Mouse (Mus musculus): ENCODE data around the gene Gchfr. TPM values are rescaled to one million over a fixed set of nuclear protein-coding genes. Genes with fewer than 3 reads are reported as not detected.

The Gchfr gene
- polyA plus RNA-seq, 1 experiment, result 55.8 TPM

DNA sequence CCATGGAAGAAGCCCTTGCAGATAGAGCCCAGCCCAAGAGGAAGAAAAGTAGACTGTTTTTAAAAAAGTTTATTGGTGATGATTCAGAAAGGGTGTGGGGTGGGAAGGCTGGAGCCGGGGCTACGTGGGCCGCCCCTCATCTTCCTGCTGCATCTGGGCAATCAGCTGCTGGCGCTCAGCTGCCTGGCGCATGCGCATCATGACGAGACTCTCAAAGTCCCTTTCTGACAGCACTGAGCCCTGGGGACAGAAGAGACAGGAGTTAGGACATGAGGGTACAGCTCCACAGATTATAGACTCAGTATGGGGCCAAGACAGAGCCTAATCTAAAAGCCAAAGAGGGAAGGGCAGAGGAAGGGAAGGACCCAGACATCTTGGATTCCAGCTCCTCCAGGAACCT, 4.9 kb downstream of the Gchfr start:
- WGBS, result 70% methylated on average over 7 of the region's 7 CpGs
- no peak for DNase-seq (ENCODE audit: low read depth, low spot score)

- 16% methylated on average over 13 of the region's 13 CpGs for WGBS
- peak; percentile 38 for DNase-seq (ENCODE audit: low read depth, low spot score)
Observed at GRCm38 (mm10) chr2:119172862-119173576, 5.4 kb downstream of the Gchfr start.

DNA sequence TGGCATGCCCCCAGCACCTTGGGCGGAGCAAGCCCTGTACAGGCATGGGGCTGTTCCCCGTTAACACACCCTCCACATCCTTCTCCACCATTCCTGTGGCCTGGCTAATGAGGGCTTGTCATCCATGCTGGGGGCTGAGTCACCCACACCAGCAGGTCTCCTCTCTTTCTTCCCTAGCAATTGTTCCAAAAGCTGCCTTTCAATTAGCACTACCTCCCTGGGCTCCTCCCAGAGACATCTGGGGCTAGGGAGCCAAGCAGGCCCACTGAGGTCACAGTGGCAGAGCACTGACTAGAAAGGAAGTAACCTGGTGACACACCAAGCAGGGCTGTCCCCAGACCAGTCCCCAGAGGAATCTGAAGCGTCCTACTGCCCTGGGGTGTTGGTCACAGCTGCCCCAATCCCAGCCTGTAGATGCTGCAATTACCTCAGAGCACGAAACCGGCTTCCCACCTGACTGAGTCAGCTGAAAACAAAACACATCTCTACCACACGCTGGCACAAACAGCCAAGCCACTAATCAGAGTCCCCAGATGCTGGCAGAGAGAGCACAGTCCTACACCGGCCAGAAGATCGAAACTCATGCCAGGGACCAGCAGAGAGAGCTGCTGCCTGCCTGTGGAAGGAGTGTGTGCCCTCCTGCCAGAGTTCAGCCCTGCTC, 6.5 kb downstream of the Gchfr start, which contains the start of gene Gm14137:
Gene Gm14137 (plus strand): TSS at position 519 of the 661 bp plus-strand sequence.
- WGBS, result 55% methylated on average over 8 of the region's 8 CpGs
- no peak for DNase-seq (ENCODE audit: low read depth, low spot score)

- 87% methylated on average over 14 of the region's 14 CpGs for WGBS
Observed at GRCm38 (mm10) chr2:119174866-119175265, 7.3 kb downstream of the Gchfr start.

DNA sequence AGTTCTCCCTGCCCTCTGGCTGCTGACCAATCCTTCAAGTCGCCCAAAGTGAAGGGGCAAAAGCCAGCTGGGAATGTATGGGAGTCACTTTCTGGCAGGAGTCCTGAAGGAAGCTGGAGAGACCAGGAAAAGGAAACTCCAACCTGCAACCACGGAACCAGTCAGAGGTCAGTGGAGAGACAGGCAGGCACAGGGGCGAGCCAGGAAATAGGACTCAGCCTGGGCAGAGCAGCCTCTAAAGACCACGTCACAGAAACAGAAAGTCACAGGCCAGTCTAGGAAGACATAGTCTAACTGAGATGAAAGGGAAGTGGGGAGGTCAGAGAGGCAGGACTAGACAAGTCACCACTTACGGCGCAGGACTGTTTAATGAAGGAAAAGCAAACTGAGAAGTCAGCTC, 8.0 kb downstream of the Gchfr start:
- peak; percentile 39 for DNase-seq (ENCODE audit: low read depth, low spot score)
- WGBS, result 33% methylated on average over 6 of the region's 6 CpGs

More at GRCm38 (mm10) chr2:119174866-119175265, 7.3 kb downstream of the Gchfr start:
- no peak for DNase-seq (ENCODE audit: low read depth, low spot score)

DNA sequence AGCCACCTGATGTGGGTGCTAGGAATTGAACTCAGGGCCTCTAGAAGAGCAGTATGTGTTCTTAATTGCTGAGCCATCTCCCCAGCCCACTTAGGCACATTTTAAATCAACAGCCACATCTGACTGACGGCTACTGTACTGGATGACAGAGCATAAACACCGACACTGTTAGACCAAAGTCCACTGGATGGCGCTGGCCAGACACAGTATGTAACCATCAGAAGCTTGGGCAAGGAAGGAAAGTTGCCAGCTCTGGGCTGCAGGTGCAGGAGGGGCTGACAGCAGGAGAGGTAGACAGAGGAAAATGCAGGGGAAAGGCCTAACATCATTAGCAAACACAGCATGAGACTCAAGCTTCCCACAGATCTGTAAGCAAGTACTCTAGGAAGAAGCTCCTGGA, 9.2 kb downstream of the Gchfr start:
- DNase-seq (ENCODE audit: low read depth, low spot score), result no peak
- WGBS, result 32% methylated on average over 3 of the region's 3 CpGs

DNA sequence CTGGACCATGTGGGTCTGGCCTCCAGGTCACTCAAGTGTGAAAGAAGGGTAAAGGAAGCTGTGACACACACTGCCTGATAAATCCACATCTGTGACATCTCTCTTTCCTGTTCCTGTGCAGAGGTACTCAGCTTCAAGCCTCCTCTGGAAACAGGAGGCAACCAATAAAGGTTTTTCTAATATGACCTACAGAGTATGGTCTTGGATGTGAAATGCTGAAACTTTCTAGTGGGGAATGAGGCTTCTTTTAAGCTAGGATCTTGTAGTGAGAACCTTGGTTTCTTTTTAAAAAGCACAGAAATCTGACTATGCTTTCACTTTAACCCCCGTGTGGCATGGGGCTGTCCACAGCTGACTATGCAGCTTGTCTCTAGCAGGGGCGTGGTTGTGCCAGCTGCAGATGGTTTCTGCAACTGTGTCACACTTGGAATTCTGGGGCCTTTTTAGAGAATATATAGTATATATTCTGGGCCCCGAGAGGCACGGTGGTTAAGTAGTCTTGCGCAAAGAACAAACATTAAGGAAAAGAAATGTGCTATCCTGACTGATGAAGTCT, 9.9 kb downstream of the Gchfr start:
- no peak for DNase-seq (ENCODE audit: low read depth, low spot score)
- 58% methylated on average over 5 of the region's 5 CpGs for WGBS

DNA sequence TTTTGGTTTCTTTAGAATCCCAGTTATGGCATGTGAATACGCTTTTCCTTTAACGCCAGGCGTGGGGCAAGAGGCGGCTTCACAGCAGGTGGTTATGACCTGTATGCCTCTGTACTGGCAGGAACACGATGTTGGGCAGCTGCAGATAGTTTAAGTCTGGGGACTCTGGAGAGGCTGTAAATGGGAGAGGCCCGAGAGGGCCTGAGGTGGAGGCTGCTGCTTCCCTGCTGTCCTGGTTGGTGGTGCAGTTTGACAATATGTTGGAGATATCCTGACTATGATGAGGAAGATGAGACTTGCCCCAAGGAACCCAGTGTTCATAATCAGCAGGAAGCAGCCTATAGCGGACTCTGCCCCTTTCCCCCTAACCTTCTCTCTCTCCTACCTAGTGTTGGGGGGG, 15.3 kb downstream of the Gchfr start:
- WGBS, result 85% methylated on average over 7 of the region's 7 CpGs
- no peak for DNase-seq (ENCODE audit: low read depth, low spot score)

DNA sequence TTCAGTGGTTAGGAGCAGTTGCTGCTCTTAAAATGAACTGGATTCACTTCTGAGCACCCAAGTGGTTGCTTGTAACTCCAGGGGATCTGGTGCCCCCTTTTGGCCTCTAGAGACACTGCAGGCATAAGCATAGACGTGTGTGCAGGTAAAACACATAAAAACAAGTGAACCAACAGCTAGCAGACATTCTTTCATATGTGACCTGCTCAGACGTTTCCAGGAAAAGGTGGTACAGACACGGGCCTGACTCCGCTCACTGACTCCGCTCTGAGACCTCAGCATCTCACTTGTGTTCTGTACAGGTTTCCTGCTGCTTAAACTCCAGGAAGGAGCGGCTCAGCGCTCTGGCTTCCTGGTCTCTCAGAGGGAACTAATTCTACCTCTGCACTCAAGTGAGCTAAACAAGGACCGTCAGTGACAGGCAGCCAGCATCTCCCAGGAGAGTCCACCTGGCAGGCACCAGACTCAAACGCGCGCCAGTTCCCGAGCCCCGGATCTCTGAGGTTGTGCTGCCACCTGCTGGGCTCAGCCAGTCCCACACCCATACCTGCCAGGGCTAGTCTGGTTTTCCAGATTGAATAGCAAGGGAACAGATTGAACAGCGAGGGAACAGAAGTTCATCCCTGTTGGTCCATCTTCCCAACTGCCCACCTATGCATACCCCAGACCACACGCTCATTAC, 21.6 kb downstream of the Gchfr start:
- WGBS, result 7% methylated on average over 15 of the region's 15 CpGs
- no peak for DNase-seq (ENCODE audit: low read depth, low spot score)

DNA sequence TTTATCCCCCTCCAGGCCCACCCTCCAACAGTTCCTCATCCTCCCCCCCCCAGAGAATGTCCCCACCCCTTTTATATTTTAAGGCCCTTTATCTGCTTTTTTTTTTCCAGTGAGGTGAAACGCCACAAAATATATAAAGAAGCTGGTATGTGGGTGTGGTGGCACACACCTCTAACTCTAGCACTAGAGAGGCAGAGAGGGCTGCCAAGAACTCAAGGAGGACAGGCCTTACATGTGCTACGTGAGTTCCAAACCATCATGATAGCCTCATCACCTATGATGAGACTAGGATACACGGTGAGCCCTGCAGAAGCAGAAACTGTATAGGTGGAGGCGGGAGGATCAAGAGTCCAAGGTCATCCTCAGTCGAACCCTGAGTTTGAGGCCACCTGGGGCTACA, 23.4 kb downstream of the Gchfr start:
- no peak for DNase-seq (ENCODE audit: low read depth, low spot score)
- WGBS, result 51% methylated on average over 5 of the region's 5 CpGs

DNA sequence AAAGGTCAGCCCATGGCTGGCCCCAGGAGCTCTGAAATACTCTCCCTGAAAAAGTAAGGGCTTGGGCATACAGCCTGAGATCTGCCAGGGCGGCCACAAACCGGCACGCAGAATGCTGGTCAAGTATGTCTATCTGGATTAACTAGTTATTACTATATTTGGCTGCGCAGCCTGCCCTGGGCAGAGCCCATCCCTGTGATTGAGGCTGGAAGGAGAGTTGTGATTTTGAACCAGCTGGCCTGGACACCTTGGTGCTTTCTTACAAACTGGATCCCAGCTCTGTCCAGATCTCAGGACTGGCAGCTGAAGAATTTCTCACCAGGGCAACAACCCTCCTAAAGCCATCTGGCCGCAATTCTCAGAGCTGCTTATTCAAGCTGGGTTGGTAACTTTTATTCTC, 26.6 kb downstream of the Gchfr start:
- no peak for DNase-seq (ENCODE audit: low read depth, low spot score)
- 82% methylated on average over 5 of the region's 5 CpGs for WGBS

GRCm38 (mm10) chr2:119196316-119197108, 28.9 kb downstream of the Gchfr start:
- no peak for DNase-seq (ENCODE audit: low read depth, low spot score)
- WGBS, result 78% methylated on average over 4 of the region's 4 CpGs

DNA sequence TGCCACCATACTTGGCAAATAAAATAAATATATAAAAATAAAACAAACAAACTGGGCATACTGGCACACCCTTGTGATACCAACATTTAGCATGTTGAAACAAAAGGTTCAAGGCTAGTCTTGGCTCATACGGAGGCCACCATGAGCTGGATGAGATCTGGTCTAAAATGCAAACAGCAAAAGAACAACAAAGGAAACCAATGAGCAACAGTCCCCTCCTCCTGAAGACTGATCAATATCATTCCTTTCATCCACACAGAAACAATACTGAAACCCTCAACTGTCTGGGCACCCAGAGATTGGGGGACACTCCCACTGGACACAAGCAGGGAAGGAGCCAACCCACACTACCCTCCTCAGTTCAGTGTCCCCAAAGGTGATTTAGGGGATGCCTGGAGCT, 29.9 kb downstream of the Gchfr start:
- 41% methylated on average over 1 of the region's 1 CpGs for WGBS
- DNase-seq (ENCODE audit: low read depth, low spot score), result no peak

GRCm38 (mm10) chr2:119198049-119198448, 30.5 kb downstream of the Gchfr start:
- 71% methylated on average over 1 of the region's 1 CpGs for WGBS
- no peak for DNase-seq (ENCODE audit: low read depth, low spot score)

DNA sequence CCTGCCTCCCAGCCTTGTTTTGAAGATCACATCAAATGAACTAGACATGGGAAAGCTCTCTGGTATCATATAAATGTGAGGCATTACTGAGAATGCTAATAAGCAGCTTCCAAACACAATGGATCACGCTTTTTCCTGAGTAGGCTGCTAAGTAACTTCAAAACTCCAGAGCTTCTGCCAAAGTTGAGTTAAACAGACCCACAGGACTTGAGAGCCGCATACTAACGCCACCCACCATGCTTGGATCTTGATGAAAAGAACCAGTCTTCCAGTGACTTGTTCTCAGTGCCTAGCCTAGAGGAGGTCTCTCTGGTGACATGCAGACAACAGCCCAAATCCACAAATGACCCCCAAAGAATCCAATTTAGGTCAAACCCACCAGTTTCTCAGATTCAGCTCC, 31.4 kb downstream of the Gchfr start:
- WGBS, result 68% methylated on average over 3 of the region's 3 CpGs
- no peak for DNase-seq (ENCODE audit: low read depth, low spot score)

GRCm38 (mm10) chr2:119202914-119203453, 35.4 kb downstream of the Gchfr start:
- WGBS, result 20% methylated on average over 5 of the region's 5 CpGs
- DNase-seq (ENCODE audit: low read depth, low spot score), result peak; percentile 27

DNA sequence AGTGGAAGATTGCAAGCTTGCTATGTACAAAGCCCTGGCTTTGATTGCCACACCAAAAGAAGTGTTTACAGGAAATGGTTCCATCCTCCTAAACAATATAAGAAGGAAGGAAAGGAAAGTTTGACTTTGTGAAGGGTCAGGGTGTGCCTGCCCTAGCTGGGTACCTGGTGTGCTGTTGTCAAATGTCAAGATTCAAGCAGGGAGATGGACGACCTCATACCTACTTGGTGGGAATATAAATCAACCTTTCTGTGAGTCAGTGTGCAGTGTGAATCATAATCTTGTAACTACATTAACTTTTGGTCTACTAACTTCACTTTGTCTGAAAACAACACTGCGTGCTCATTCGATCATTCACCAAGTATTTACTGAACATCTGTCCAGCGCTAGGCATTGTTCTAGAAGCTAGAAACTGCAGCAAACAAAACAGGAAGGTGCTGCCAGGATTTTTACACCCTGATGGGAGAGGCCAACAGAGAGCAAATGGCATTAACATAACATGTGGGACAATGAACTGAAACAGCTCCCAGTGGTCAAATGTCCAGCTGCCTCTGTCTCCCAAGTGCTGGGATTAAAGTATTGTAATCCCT, 36.4 kb downstream of the Gchfr start:
- 39% methylated on average over 4 of the region's 4 CpGs for WGBS
- DNase-seq (ENCODE audit: low read depth, low spot score), result peak; percentile 13

DNA sequence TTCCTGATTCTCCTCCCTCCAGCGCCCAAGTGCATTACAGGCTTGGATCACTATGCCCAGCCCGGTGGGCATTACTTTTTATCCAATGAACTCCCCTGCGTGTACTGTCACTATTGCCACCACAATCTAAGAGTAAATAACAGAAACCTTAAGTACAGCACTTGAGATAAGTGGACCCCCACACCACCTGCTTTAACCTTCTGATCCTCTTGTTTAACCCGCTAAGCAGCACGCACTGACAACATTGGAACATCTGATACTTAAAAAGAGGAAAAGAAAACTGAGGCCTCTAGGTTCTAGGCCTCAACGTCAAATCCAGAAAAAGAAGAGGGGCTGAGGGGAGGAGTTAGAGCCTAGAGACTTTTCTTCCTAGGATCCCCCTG, 40.4 kb downstream of the Gchfr start:
- no peak for DNase-seq (ENCODE audit: low read depth, low spot score)
- 7% methylated on average over 6 of the region's 6 CpGs for WGBS

Data from large intestine, adult 2 months (tissue).